Mouse (Mus musculus) megakaryocyte, embryonic 14.5 days (primary cell): ENCODE results near the gene Rhot2. TPM values are rescaled to one million over a fixed set of nuclear protein-coding genes. Genes with fewer than 3 reads are reported as not detected.
A peak's percentile ranks its signal among the peaks of the same experiment; 100 is the strongest.
"Not testable (repeated sequence)": the region's sequence is repeated elsewhere in the genome, so short reads cannot be mapped to it uniquely, and the experiment has no call there.

Source experiments
- H3K27me3 ChIP-seq: replicated peaks from 2 replicates; pipeline ENCODE3; 2012; ENCODE audit warnings: inconsistent platforms
- H3K36me3 ChIP-seq: replicated peaks from 2 replicates; pipeline ENCODE3; 2012; ENCODE audit warnings: low read length, inconsistent platforms, mixed read lengths
- H3K4me1 ChIP-seq: 2 replicates; pipeline ENCODE4 v1.6.1; 2012; ENCODE audit warnings: inconsistent platforms
- H3K4me3 ChIP-seq: replicated peaks from 2 replicates; pipeline ENCODE3; 2012; ENCODE audit warnings: moderate library complexity, mild to moderate bottlenecking, inconsistent platforms
- H3K9me3 ChIP-seq: 2 replicates; pipeline ENCODE4 v1.6.1; 2012; ENCODE audit warnings: inconsistent platforms
- FLI1 ChIP-seq: IDR thresholded peaks from 2 replicates; pipeline ENCODE4 v1.6.1; 2012; ENCODE audit warnings: low read length, inconsistent platforms, mixed read lengths
- GATA1 ChIP-seq: IDR thresholded peaks from 3 replicates; pipeline ENCODE4 v1.6.1; 2012; ENCODE audit warnings: mixed read lengths, low read length, inconsistent platforms, borderline replicate concordance
- polyA plus RNA-seq: library from polyadenylated mRNA; stranded (reverse); fragments of >175 nt; gene quantifications from 2 replicates; pipeline ENCODE4 v1.2.3, GENCODE M21; 2012; ENCODE audit warnings: low replicate concordance; ENCODE audit not compliant: insufficient read depth

Gene Rhot2
- polyA plus RNA-seq, 1 experiment = 75.2 TPM

GRCm38 (mm10) chr17:25818851-25819780, 25.5 kb downstream of the Rhot2 start:
- Histone ChIP-seq H3K36me3 (no peaks in the 10 kb centered on the region), H3K9me3 (no peaks in the 10 kb centered on the region), H3K4me3 (peak overlapping the region; percentile 87), H3K4me1 (peaks cover 31% of the 10 kb centered on the region), H3K27me3 (peaks cover 71% of the 10 kb centered on the region)
- TF ChIP-seq GATA1 (no peak), FLI1 (no peak)

- TF ChIP-seq FLI1 (no peak), GATA1 (no peak)
- no peak overlapping the region for H3K4me3 ChIP-seq
- no peaks in the 10 kb centered on the region for H3K36me3 ChIP-seq
- no peaks in the 10 kb centered on the region for H3K9me3 ChIP-seq
- peaks cover 29% of the 10 kb centered on the region for H3K4me1 ChIP-seq
- peaks cover 84% of the 10 kb centered on the region for H3K27me3 ChIP-seq
Measured at GRCm38 (mm10) chr17:25817662-25818061, 27.0 kb downstream of the Rhot2 start.

GRCm38 (mm10) chr17:25813471-25813870, 31.2 kb downstream of the Rhot2 start:
- Histone ChIP-seq H3K9me3 (no peaks in the 10 kb centered on the region), H3K4me3 (no peak overlapping the region), H3K27me3 (peaks cover 95% of the 10 kb centered on the region), H3K36me3 (no peaks in the 10 kb centered on the region), H3K4me1 (peaks cover 26% of the 10 kb centered on the region)
- TF ChIP-seq GATA1 = no peak
- no peak for TF ChIP-seq FLI1

GRCm38 (mm10) chr17:25810890-25811289, 33.8 kb downstream of the Rhot2 start:
- Histone ChIP-seq H3K9me3 (no peaks in the 10 kb centered on the region), H3K27me3 (peaks cover 88% of the 10 kb centered on the region), H3K36me3 (no peaks in the 10 kb centered on the region), H3K4me1 (peaks cover 24% of the 10 kb centered on the region), H3K4me3 (no peak overlapping the region)
- TF ChIP-seq FLI1 (no peak), GATA1 (no peak)

- Histone ChIP-seq H3K27me3 (peaks cover 86% of the 10 kb centered on the region), H3K4me1 (peaks cover 24% of the 10 kb centered on the region), H3K4me3 (peak overlapping the region; percentile 87), H3K36me3 (no peaks in the 10 kb centered on the region), H3K9me3 (no peaks in the 10 kb centered on the region)
- TF ChIP-seq FLI1 (no peak), GATA1 (no peak)
Measured at GRCm38 (mm10) chr17:25809606-25810340, 34.9 kb downstream of the Rhot2 start.

DNA sequence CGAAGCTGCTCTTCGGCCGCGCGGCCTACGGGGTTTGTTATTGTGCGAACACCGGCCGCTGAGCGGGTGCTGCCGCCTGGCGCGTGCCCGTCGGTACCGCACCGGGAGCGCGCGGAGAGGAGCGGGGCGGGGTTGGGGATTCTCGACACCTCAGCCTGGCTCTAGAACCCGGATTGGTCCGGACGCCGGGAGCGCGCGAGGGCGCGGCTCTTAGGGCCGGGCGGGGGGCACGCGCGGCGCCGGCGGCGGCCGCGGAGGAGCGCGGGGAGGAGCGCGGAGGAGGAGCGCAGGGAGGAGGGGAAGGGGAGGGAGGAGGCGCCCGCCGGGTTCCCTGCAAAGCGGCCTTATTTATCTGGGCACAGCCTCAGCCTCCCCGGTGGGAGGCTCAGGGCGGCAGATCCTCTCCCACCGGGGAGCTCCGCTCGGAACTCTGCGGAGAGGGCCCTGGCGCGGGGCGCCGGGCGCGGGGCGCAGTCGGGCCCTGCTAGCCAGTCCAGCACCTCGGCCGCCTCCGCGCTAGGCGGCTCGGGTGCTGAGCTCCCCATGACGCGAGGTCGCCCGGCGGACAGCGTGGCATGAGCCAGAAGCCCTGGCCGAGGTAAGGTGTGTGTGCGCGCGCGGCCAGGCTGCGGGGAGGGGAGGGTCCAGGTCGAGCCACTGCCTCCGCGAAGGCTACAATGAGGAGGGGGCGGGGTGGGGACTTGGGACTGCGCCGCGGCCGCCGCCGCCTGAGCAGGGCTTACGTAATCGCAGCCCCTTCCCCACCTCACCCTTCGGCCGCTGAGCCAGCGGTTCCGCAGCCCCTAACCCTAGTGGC, 35.7 kb downstream of the Rhot2 start, which contains the start of gene Fbxl16:
Fbxl16 (plus strand) TSS at position 297 of the 817 bp plus-strand sequence.
- TF ChIP-seq GATA1 = no peak
- no peak for TF ChIP-seq FLI1
- H3K9me3 ChIP-seq = no peaks in the 10 kb centered on the region
- peak within 1 kb of the TSS; percentile 87 for H3K4me3 ChIP-seq
- H3K4me1 ChIP-seq = peaks cover 24% of the 10 kb centered on the region
- H3K27me3 ChIP-seq = peaks cover 83% of the 10 kb centered on the region
- no peaks in the 10 kb centered on the region for H3K36me3 ChIP-seq

- Histone ChIP-seq H3K4me1 (peaks cover 21% of the 10 kb centered on the region), H3K9me3 (no peaks in the 10 kb centered on the region), H3K36me3 (no peaks in the 10 kb centered on the region), H3K27me3 (peaks cover 84% of the 10 kb centered on the region), H3K4me3 (no peak overlapping the region)
- TF ChIP-seq GATA1 (no peak), FLI1 (no peak)
Measured at GRCm38 (mm10) chr17:25808028-25808427, 36.6 kb downstream of the Rhot2 start.

DNA sequence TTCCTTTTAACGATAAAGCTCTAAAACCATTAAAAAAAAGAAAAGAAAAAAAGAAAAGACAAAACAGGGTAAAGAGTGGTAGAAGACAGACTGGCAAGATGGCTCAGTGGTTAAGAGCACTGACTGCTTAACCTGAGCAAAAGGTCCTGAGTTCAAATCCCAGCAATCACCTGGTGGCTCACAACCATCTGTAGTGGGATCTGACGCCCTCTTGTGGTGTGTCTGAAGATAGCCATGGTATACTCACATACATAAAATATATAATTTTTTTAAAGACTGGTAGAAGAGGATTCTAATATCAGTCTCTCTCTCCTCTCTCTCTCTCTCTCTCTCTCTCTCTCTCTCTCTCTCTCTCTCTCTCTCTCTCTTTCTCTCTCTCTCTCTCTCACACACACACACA, 37.2 kb downstream of the Rhot2 start:
- H3K36me3 ChIP-seq, H3K4me3 ChIP-seq, H3K9me3 ChIP-seq: not testable (repeated sequence)
- peaks cover 84% of the 10 kb centered on the region for H3K27me3 ChIP-seq
- peaks cover 22% of the 10 kb centered on the region for H3K4me1 ChIP-seq

DNA sequence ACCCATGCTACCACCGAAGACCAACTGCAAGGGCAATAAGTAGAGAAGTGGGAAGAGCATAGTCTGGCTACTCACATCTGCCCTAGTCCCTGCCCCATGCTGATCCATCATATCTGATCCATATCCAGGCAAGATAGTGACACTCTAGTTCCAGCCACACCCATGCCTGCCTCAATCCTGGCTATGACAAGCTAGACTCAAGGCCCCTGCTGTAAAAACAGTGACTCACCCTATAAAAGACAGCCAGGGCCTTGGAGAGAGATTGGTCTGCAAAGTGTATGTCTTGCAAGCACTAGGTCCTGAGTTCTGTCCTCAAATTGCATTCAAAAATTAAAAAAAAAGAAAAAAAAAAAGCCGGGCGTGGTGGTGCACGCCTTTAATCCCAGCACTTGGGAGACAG, 38.1 kb downstream of the Rhot2 start:
- Histone ChIP-seq H3K27me3 (peaks cover 82% of the 10 kb centered on the region), H3K4me1 (peaks cover 22% of the 10 kb centered on the region), H3K36me3 (no peaks in the 10 kb centered on the region), H3K9me3 (no peaks in the 10 kb centered on the region), H3K4me3 (no peak overlapping the region)
- no peak for TF ChIP-seq GATA1
- no peak for TF ChIP-seq FLI1
